Mouse (Mus musculus) forebrain, embryonic 12.5 days (tissue): ENCODE measurements around the gene Cherp. TPM values are rescaled to one million over a fixed set of nuclear protein-coding genes. Genes with fewer than 3 reads are reported as not detected.
A peak's percentile ranks its signal among the peaks of the same experiment; 100 is the strongest.

Source experiments
- ATAC-seq: fragments of 200-750 bp; cut with Nextera tagmentation; 2 replicates; pipeline ENCODE4 v1.8.0; 2017; ENCODE audit warnings: moderate TSS enrichment; ENCODE audit not compliant: low FRiP score
- H3K27ac ChIP-seq: fragments of 300-500 bp; sonication (generic); 2 replicates; pipeline ENCODE4 v1.5.1; 2016; ENCODE audit warnings: mild to moderate bottlenecking
- H3K27me3 ChIP-seq: fragments of 300-500 bp; sonication (generic); 2 replicates; pipeline ENCODE4 v1.6.1; 2016; ENCODE audit warnings: mild to moderate bottlenecking
- H3K36me3 ChIP-seq: fragments of 300-500 bp; sonication (generic); replicated peaks from 2 replicates; pipeline ENCODE4 v1.6.1; 2016; ENCODE audit warnings: mild to moderate bottlenecking
- H3K4me1 ChIP-seq: fragments of 300-500 bp; sonication (generic); 2 replicates; pipeline ENCODE4 v1.6.1; 2016
- H3K4me2 ChIP-seq: fragments of 300-500 bp; sonication (generic); 2 replicates; pipeline ENCODE4 v1.6.1; 2016; ENCODE audit warnings: mild to moderate bottlenecking, moderate library complexity
- H3K4me3 ChIP-seq: fragments of 300-500 bp; sonication (generic); replicated peaks from 2 replicates; pipeline ENCODE4 v1.5.1; 2016; ENCODE audit warnings: mild to moderate bottlenecking
- H3K9ac ChIP-seq: fragments of 300-500 bp; sonication (generic); 2 replicates; pipeline ENCODE4 v1.6.1; 2016; ENCODE audit warnings: mild to moderate bottlenecking
- H3K9me3 ChIP-seq: fragments of 300-500 bp; sonication (generic); 2 replicates; pipeline ENCODE4 v1.6.1; 2016
- WGBS: fragments of 180-500 bp; shearing (Covaris S2); methylation state at CpG from one replicate; pipeline ENCODE4 v1.1.7; 2016; 5-methylcytosine and 5-hydroxymethylcytosine counted together
- polyA plus RNA-seq: library from polyadenylated mRNA; unstranded; fragments of >200 nt; fragmentation: Nextera tagmentation; extraction: Ambion mirVana; gene quantifications from 2 replicates; pipeline ENCODE4 v1.2.1, GENCODE M21; 2016

Cherp gene
- polyA plus RNA-seq, 1 experiment from 2014 or later = 77.3 TPM

GRCm38 (mm10) chr8:72459881-72460533, 15.0 kb downstream of the Cherp start:
- H3K4me2 ChIP-seq = no peak overlapping the region
- H3K4me1 ChIP-seq = no peaks in the 10 kb centered on the region
- H3K4me3 ChIP-seq = no peak overlapping the region
- H3K27ac ChIP-seq = no peak overlapping the region
- WGBS = 88% methylated on average over 4 of the region's 4 CpGs
- no peak overlapping the region for H3K9ac ChIP-seq
- no peaks in the 10 kb centered on the region for H3K27me3 ChIP-seq
- H3K36me3 ChIP-seq = peaks cover 78% of the 10 kb centered on the region
- no peaks in the 10 kb centered on the region for H3K9me3 ChIP-seq
- no peak for ATAC-seq

GRCm38 (mm10) chr8:72458457-72458856, 16.6 kb downstream of the Cherp start:
- no peak for ATAC-seq
- Histone ChIP-seq H3K27me3 (no peaks in the 10 kb centered on the region), H3K36me3 (peaks cover 76% of the 10 kb centered on the region), H3K9me3 (peaks cover 5% of the 10 kb centered on the region; the same call in 1 of the 2 replicates), H3K9ac (no peak overlapping the region), H3K4me1 (no peaks in the 10 kb centered on the region), H3K4me2 (no peak overlapping the region), H3K4me3 (no peak overlapping the region), H3K27ac (no peak overlapping the region)
- WGBS = 87% methylated on average over 6 of the region's 6 CpGs

- peaks cover 76% of the 10 kb centered on the region for H3K36me3 ChIP-seq
- H3K9me3 ChIP-seq = peaks cover 5% of the 10 kb centered on the region; the same call in 1 of the 2 replicates
- no peak for ATAC-seq
- H3K4me2 ChIP-seq = no peak overlapping the region
- WGBS = 89% methylated on average over 3 of the region's 3 CpGs
- H3K27ac ChIP-seq = no peak overlapping the region
- H3K4me1 ChIP-seq = no peaks in the 10 kb centered on the region
- no peak overlapping the region for H3K9ac ChIP-seq
- H3K27me3 ChIP-seq = no peaks in the 10 kb centered on the region
- no peak overlapping the region for H3K4me3 ChIP-seq
These were observed 17.2 kb downstream of the Cherp start for GRCm38 (mm10) chr8:72457806-72458205.

- 93% methylated on average over 4 of the region's 4 CpGs for WGBS
- ATAC-seq = no peak
- Histone ChIP-seq H3K9me3 (peaks cover 5% of the 10 kb centered on the region; the same call in 1 of the 2 replicates), H3K36me3 (peaks cover 72% of the 10 kb centered on the region), H3K4me2 (no peak overlapping the region), H3K27me3 (no peaks in the 10 kb centered on the region), H3K27ac (no peak overlapping the region), H3K4me1 (no peaks in the 10 kb centered on the region), H3K4me3 (no peak overlapping the region), H3K9ac (no peak overlapping the region)
These were observed 19.7 kb downstream of the Cherp start for GRCm38 (mm10) chr8:72455317-72455716.

- Histone ChIP-seq H3K36me3 (peaks cover 72% of the 10 kb centered on the region), H3K4me2 (no peak overlapping the region), H3K4me1 (no peaks in the 10 kb centered on the region), H3K9me3 (peaks cover 5% of the 10 kb centered on the region; the same call in 1 of the 2 replicates), H3K4me3 (no peak overlapping the region), H3K27me3 (no peaks in the 10 kb centered on the region), H3K9ac (no peak overlapping the region), H3K27ac (no peak overlapping the region)
- ATAC-seq = no peak
- 89% methylated on average over 2 of the region's 2 CpGs for WGBS
These were observed 21.1 kb downstream of the Cherp start for GRCm38 (mm10) chr8:72453904-72454303.

GRCm38 (mm10) chr8:72451516-72451915, 23.5 kb downstream of the Cherp start:
- no peak overlapping the region for H3K4me3 ChIP-seq
- no peaks in the 10 kb centered on the region for H3K4me1 ChIP-seq
- H3K27ac ChIP-seq = no peak overlapping the region
- H3K4me2 ChIP-seq = no peak overlapping the region
- H3K9ac ChIP-seq = no peak overlapping the region
- H3K27me3 ChIP-seq = no peaks in the 10 kb centered on the region
- H3K36me3 ChIP-seq = peaks cover 72% of the 10 kb centered on the region
- no peak for ATAC-seq
- WGBS = 91% methylated on average over 8 of the region's 8 CpGs
- peaks cover 5% of the 10 kb centered on the region; the same call in 1 of the 2 replicates for H3K9me3 ChIP-seq

GRCm38 (mm10) chr8:72445071-72445470, 30.0 kb downstream of the Cherp start:
- Histone ChIP-seq H3K9me3 (no peaks in the 10 kb centered on the region), H3K27ac (no peak overlapping the region), H3K36me3 (peaks cover 22% of the 10 kb centered on the region), H3K9ac (no peak overlapping the region), H3K27me3 (no peaks in the 10 kb centered on the region), H3K4me2 (no peak overlapping the region), H3K4me3 (no peak overlapping the region), H3K4me1 (peaks cover 5% of the 10 kb centered on the region)
- no peak for ATAC-seq
- 92% methylated on average over 6 of the region's 6 CpGs for WGBS

- WGBS = 50% methylated on average over 6 of the region's 6 CpGs
- ATAC-seq = peak; percentile 71
- H3K4me3 ChIP-seq = peak overlapping the region; percentile 44
- no peaks in the 10 kb centered on the region for H3K9me3 ChIP-seq
- no peaks in the 10 kb centered on the region for H3K27me3 ChIP-seq
- H3K27ac ChIP-seq = 0 out of 2 replicates have a peak overlapping the region, but pooled peaks have one; percentile 46
- H3K36me3 ChIP-seq = peaks cover 11% of the 10 kb centered on the region
- peak overlapping the region; percentile 68 for H3K4me2 ChIP-seq
- peaks cover 5% of the 10 kb centered on the region for H3K4me1 ChIP-seq
- H3K9ac ChIP-seq = peak overlapping the region; percentile 65
These were observed 31.1 kb downstream of the Cherp start for GRCm38 (mm10) chr8:72443994-72444350.

GRCm38 (mm10) chr8:72443338-72443993, 31.6 kb downstream of the Cherp start, which contains the start of the genes Calr3 and 1700030K09Rik:
TSS of gene Calr3 (minus strand) at chr8:72443870.
TSS of gene 1700030K09Rik (plus strand) at chr8:72443880.
- Histone ChIP-seq H3K27me3 (no peaks in the 10 kb centered on the region), H3K4me2 (peak within 1 kb of the TSS; percentile 68), H3K9me3 (no peaks in the 10 kb centered on the region), H3K4me3 (peak within 1 kb of the TSS; percentile 44), H3K36me3 (peaks cover 7% of the 10 kb centered on the region; the same call in 1 of the 2 replicates), H3K27ac (0 out of 2 replicates have a peak within 1 kb of the TSS, but pooled peaks have one; percentile 46), H3K4me1 (peaks cover 5% of the 10 kb centered on the region), H3K9ac (peak within 1 kb of the TSS; percentile 65)
- peak; percentile 100 for ATAC-seq
- WGBS = 5% methylated on average over 34 of the region's 34 CpGs

- 67% methylated on average over 8 of the region's 8 CpGs for WGBS
These were observed 36.6 kb downstream of the Cherp start for GRCm38 (mm10) chr8:72438248-72439015.

GRCm38 (mm10) chr8:72434952-72435351, 40.1 kb downstream of the Cherp start:
- ATAC-seq = no peak
- no peak overlapping the region for H3K4me3 ChIP-seq
- no peaks in the 10 kb centered on the region for H3K9me3 ChIP-seq
- no peaks in the 10 kb centered on the region for H3K27me3 ChIP-seq
- H3K36me3 ChIP-seq = no peaks in the 10 kb centered on the region
- H3K4me1 ChIP-seq = no peaks in the 10 kb centered on the region
- H3K4me2 ChIP-seq = no peak overlapping the region
- no peak overlapping the region for H3K27ac ChIP-seq
- 54% methylated on average over 2 of the region's 2 CpGs for WGBS
- H3K9ac ChIP-seq = no peak overlapping the region

More at GRCm38 (mm10) chr8:72438248-72439015, 36.6 kb downstream of the Cherp start:
- H3K9me3 ChIP-seq = no peaks in the 10 kb centered on the region
- H3K4me1 ChIP-seq = peaks cover 4% of the 10 kb centered on the region
- H3K27me3 ChIP-seq = no peaks in the 10 kb centered on the region
- no peak overlapping the region for H3K4me2 ChIP-seq
- H3K27ac ChIP-seq = no peak overlapping the region
- H3K36me3 ChIP-seq = no peaks in the 10 kb centered on the region
- no peak overlapping the region for H3K4me3 ChIP-seq
- H3K9ac ChIP-seq = no peak overlapping the region
- ATAC-seq = no peak

GRCm38 (mm10) chr8:72429676-72430075, 45.4 kb downstream of the Cherp start:
- Histone ChIP-seq H3K4me3 (no peak overlapping the region), H3K4me2 (no peak overlapping the region), H3K9ac (no peak overlapping the region), H3K4me1 (no peaks in the 10 kb centered on the region), H3K36me3 (no peaks in the 10 kb centered on the region), H3K9me3 (no peaks in the 10 kb centered on the region), H3K27ac (no peak overlapping the region), H3K27me3 (no peaks in the 10 kb centered on the region)
- WGBS = 54% methylated on average over 13 of the region's 13 CpGs
- no peak for ATAC-seq
